Mouse (Mus musculus) myocyte (in vitro differentiated cells): ENCODE measurements around the gene Kmo. TPM values are rescaled to one million over a fixed set of nuclear protein-coding genes. Genes with fewer than 3 reads are reported as not detected.

Source experiments
- H3K27me3 ChIP-seq: one replicate; pipeline ENCODE4 v1.6.1; 2011; ENCODE audit not compliant: control insufficient read depth, insufficient read depth, insufficient read length
- H3K36me3 ChIP-seq: one replicate; pipeline ENCODE4 v1.6.1; 2011; ENCODE audit not compliant: control insufficient read depth, insufficient read depth
- H3K4me2 ChIP-seq: one replicate; pipeline ENCODE4 v1.6.1; 2011; ENCODE audit warnings: low read depth, control low read depth
- H3K4me3 ChIP-seq: one replicate; pipeline ENCODE4 v1.5.1; 2011; ENCODE audit warnings: mild to moderate bottlenecking, control low read depth, moderate library complexity
- H3K79me2 ChIP-seq: one replicate; pipeline ENCODE4 v1.6.1; 2011; ENCODE audit not compliant: control insufficient read depth, insufficient read depth
- H3ac ChIP-seq: one replicate; pipeline ENCODE4 v1.6.1; 2011; ENCODE audit not compliant: control insufficient read depth, insufficient read length
- CEBPB ChIP-seq: IDR thresholded peaks from 2 replicates; pipeline ENCODE4 v1.6.1; 2011; ENCODE audit warnings: mild to moderate bottlenecking, moderate library complexity; ENCODE audit not compliant: poor library complexity, insufficient read depth, severe bottlenecking
- E2F4 ChIP-seq: IDR thresholded peaks from one replicate; pipeline ENCODE4 v1.6.1; 2011; ENCODE audit warnings: mild to moderate bottlenecking, control low read depth, moderate library complexity; ENCODE audit not compliant: insufficient read depth
- MAX ChIP-seq: IDR thresholded peaks from one replicate; pipeline ENCODE4 v1.6.1; 2011; ENCODE audit warnings: low read depth, mild to moderate bottlenecking, control low read depth
- MYOD1 ChIP-seq, 3 experiments: IDR thresholded peaks; one replicate each; pipeline ENCODE4 v1.6.1; 2011; ENCODE audit warnings: control low read depth in 2 of 3, low read depth in 2 of 3, mild to moderate bottlenecking in 2 of 3, moderate library complexity in 1 of 3; ENCODE audit not compliant: insufficient read length in 2 of 3, control insufficient read depth in 1 of 3
- MYOG ChIP-seq, 3 experiments: IDR thresholded peaks; one replicate each; pipeline ENCODE4 v1.6.1; 2011; ENCODE audit warnings: control low read depth in 2 of 3, low read depth in 2 of 3, mild to moderate bottlenecking in 2 of 3; ENCODE audit not compliant: insufficient read length in 2 of 3, control insufficient read depth in 1 of 3, insufficient read depth in 1 of 3
- POLR2A ChIP-seq: IDR thresholded peaks from one replicate; pipeline ENCODE4 v1.6.1; 2011; ENCODE audit warnings: low read depth, mild to moderate bottlenecking, control low read depth, moderate library complexity; ENCODE audit not compliant: insufficient read length
- POLR2AphosphoS2 ChIP-seq: IDR thresholded peaks from one replicate; pipeline ENCODE4 v1.6.1; 2011; ENCODE audit warnings: low read depth, control low read depth; ENCODE audit not compliant: insufficient read length
- REST ChIP-seq: IDR thresholded peaks from one replicate; pipeline ENCODE4 v1.6.1; 2011; ENCODE audit warnings: mild to moderate bottlenecking, control low read depth, moderate library complexity; ENCODE audit not compliant: insufficient read depth, insufficient read length
- SRF ChIP-seq: IDR thresholded peaks from one replicate; pipeline ENCODE4 v1.6.1; 2011; ENCODE audit warnings: low read depth; ENCODE audit not compliant: control insufficient read depth, insufficient read length
- TCF12 ChIP-seq: IDR thresholded peaks from one replicate; pipeline ENCODE4 v1.6.1; 2011; ENCODE audit warnings: mild to moderate bottlenecking, control low read depth; ENCODE audit not compliant: poor library complexity, insufficient read depth, severe bottlenecking
- TCF3 ChIP-seq: IDR thresholded peaks from one replicate; pipeline ENCODE4 v1.6.1; 2011; ENCODE audit warnings: low read depth, control low read depth; ENCODE audit not compliant: insufficient read length
- USF1 ChIP-seq: IDR thresholded peaks from one replicate; pipeline ENCODE4 v1.6.1; 2011; ENCODE audit warnings: low read depth, mild to moderate bottlenecking, control low read depth, moderate library complexity
- polyA plus RNA-seq: library from polyadenylated mRNA; unstranded; fragments of >200 nt; fragmentation: generic; extraction: Trizol; gene quantifications from one replicate; pipeline ENCODE4 v1.2.1, GENCODE M21; 2012; ENCODE audit warnings: missing spikeins

Kmo gene
- polyA plus RNA-seq, 1 experiment = not detected

- no peaks in the 10 kb centered on the region for H3K27me3 ChIP-seq
- no peak overlapping the region for H3K4me2 ChIP-seq
- H3K79me2 ChIP-seq = no peaks in the 10 kb centered on the region
- H3ac ChIP-seq = no peak overlapping the region
- TF ChIP-seq REST (no peak), POLR2A (no peak), SRF (no peak), TCF3 (no peak), E2F4 (no peak), POLR2AphosphoS2 (no peak), MAX (no peak), CEBPB (no peak), USF1 (no peak), MYOD1 (IDR thresholded peaks at IDR 0.05; ENCODE audit: control insufficient read depth in 1 of 3, insufficient read length in 2 of 3, low read depth in 2 of 3) (no peak), TCF12 (no peak), MYOG (IDR thresholded peaks at IDR 0.05; ENCODE audit: control insufficient read depth in 1 of 3, insufficient read depth in 1 of 3, insufficient read length in 2 of 3, low read depth in 2 of 3) (no peak)
- no peak overlapping the region for H3K4me3 ChIP-seq
- no peaks in the 10 kb centered on the region for H3K36me3 ChIP-seq
These were observed 37.4 kb upstream of the Kmo start for GRCm38 (mm10) chr1:175582799-175583198.

- TF ChIP-seq CEBPB = no peak
- no peak for TF ChIP-seq MAX
- TF ChIP-seq MYOD1 (IDR thresholded peaks at IDR 0.05; ENCODE audit: control insufficient read depth in 1 of 3, insufficient read length in 2 of 3, low read depth in 2 of 3) = no peak
- no peak for TF ChIP-seq USF1
- TF ChIP-seq REST = no peak
- no peak for TF ChIP-seq POLR2AphosphoS2
- no peak for TF ChIP-seq MYOG (IDR thresholded peaks at IDR 0.05; ENCODE audit: control insufficient read depth in 1 of 3, insufficient read depth in 1 of 3, insufficient read length in 2 of 3, low read depth in 2 of 3)
- TF ChIP-seq TCF3 = no peak
- no peak for TF ChIP-seq E2F4
- no peak for TF ChIP-seq TCF12
- TF ChIP-seq SRF = no peak
- TF ChIP-seq POLR2A = no peak
- no peak overlapping the region for H3K4me2 ChIP-seq
- H3ac ChIP-seq = no peak overlapping the region
- no peaks in the 10 kb centered on the region for H3K79me2 ChIP-seq
- H3K27me3 ChIP-seq = no peaks in the 10 kb centered on the region
- H3K4me3 ChIP-seq = no peak overlapping the region
- H3K36me3 ChIP-seq = no peaks in the 10 kb centered on the region
These were observed 34.9 kb upstream of the Kmo start for GRCm38 (mm10) chr1:175585267-175585666.

- Histone ChIP-seq H3K36me3 (no peaks in the 10 kb centered on the region), H3K27me3 (no peaks in the 10 kb centered on the region), H3K4me3 (no peak overlapping the region), H3K4me2 (no peak overlapping the region), H3ac (no peak overlapping the region), H3K79me2 (no peaks in the 10 kb centered on the region)
- TF ChIP-seq TCF3 (no peak), USF1 (no peak), POLR2AphosphoS2 (no peak), CEBPB (no peak), SRF (no peak), TCF12 (no peak), MAX (no peak), E2F4 (no peak), MYOD1 (IDR thresholded peaks at IDR 0.05; ENCODE audit: control insufficient read depth in 1 of 3, insufficient read length in 2 of 3, low read depth in 2 of 3) (no peak), POLR2A (no peak)
These were observed 33.5 kb upstream of the Kmo start for GRCm38 (mm10) chr1:175586656-175587055.

GRCm38 (mm10) chr1:175592832-175593231 is 27.3 kb upstream of the Kmo start:
- TF ChIP-seq MYOD1 (IDR thresholded peaks at IDR 0.05; ENCODE audit: control insufficient read depth in 1 of 3, insufficient read length in 2 of 3, low read depth in 2 of 3) (peak in 2 of 3 experiments; percentile 50 to 51), TCF3 (no peak), TCF12 (peak; percentile 1), MYOG (IDR thresholded peaks at IDR 0.05; ENCODE audit: control insufficient read depth in 1 of 3, insufficient read depth in 1 of 3, insufficient read length in 2 of 3, low read depth in 2 of 3) (peak in 1 of 3 experiments; percentile 11), CEBPB (no peak)

GRCm38 (mm10) chr1:175602231-175602630 is 17.9 kb upstream of the Kmo start:
- H3K79me2 ChIP-seq = no peaks in the 10 kb centered on the region
- peaks cover 29% of the 10 kb centered on the region for H3K36me3 ChIP-seq
- H3K4me2 ChIP-seq = no peak overlapping the region
- H3K27me3 ChIP-seq = no peaks in the 10 kb centered on the region
- H3K4me3 ChIP-seq = no peak overlapping the region
- no peak overlapping the region for H3ac ChIP-seq
- TF ChIP-seq MAX = no peak
- TF ChIP-seq REST = no peak
- TF ChIP-seq USF1 = no peak
- no peak for TF ChIP-seq TCF3
- no peak for TF ChIP-seq TCF12
- TF ChIP-seq SRF = no peak
- no peak for TF ChIP-seq MYOG (IDR thresholded peaks at IDR 0.05; ENCODE audit: control insufficient read depth in 1 of 3, insufficient read depth in 1 of 3, insufficient read length in 2 of 3, low read depth in 2 of 3)
- TF ChIP-seq MYOD1 (IDR thresholded peaks at IDR 0.05; ENCODE audit: control insufficient read depth in 1 of 3, insufficient read length in 2 of 3, low read depth in 2 of 3) = no peak

More at GRCm38 (mm10) chr1:175592832-175593231, 27.3 kb upstream of the Kmo start:
- no peak overlapping the region for H3ac ChIP-seq
- no peaks in the 10 kb centered on the region for H3K36me3 ChIP-seq
- no peak overlapping the region for H3K4me2 ChIP-seq
- H3K27me3 ChIP-seq = no peaks in the 10 kb centered on the region
- H3K79me2 ChIP-seq = no peaks in the 10 kb centered on the region
- no peak overlapping the region for H3K4me3 ChIP-seq
